Mouse (Mus musculus): ENCODE data around the gene Oprl1. TPM values are rescaled to one million over a fixed set of nuclear protein-coding genes. Genes with fewer than 3 reads are reported as not detected.

Gene Oprl1
- 34.7 and 40.2 TPM in 2 replicates for polyA plus RNA-seq (2012; rRNA removed)

- H3K27ac ChIP-seq (ENCODE audit: insufficient read depth, low read length) = peak within 1 kb of the TSS; percentile 86
- peaks cover 10% of the 10 kb centered on the region; the same call in 1 of the 2 replicates for H3K4me1 ChIP-seq (ENCODE audit: control insufficient read depth, insufficient read depth, low read length)
- peak within 1 kb of the TSS; percentile 80 for H3K4me3 ChIP-seq (ENCODE audit: insufficient read depth, low read length)
- TF ChIP-seq CTCF (IDR thresholded peaks at IDR 0.05; ENCODE audit: extremely low read depth, insufficient read depth, low read length) (no peak), POLR2A (IDR thresholded peaks at IDR 0.05; ENCODE audit: extremely low read depth, insufficient read depth, low read length) (peak; percentile 50; the same call in 1 of the 2 replicates)
These were observed at the start of gene Oprl1 for GRCm38 (mm10) chr2:181714903-181715326. Gene Oprl1 (plus strand): TSS chr2:181715016.

GRCm38 (mm10) chr2:181670285-181670912 lies 44.4 kb upstream of the Oprl1 start:
- TF ChIP-seq POLR2A (IDR thresholded peaks at IDR 0.05; ENCODE audit: extremely low read depth, insufficient read depth, low read length) (no peak), CTCF (IDR thresholded peaks at IDR 0.05; ENCODE audit: extremely low read depth, insufficient read depth, low read length) (no peak)
- Histone ChIP-seq H3K4me3 (ENCODE audit: insufficient read depth, low read length) (peak overlapping the region; percentile 45), H3K4me1 (ENCODE audit: control insufficient read depth, insufficient read depth, low read length) (no peaks in the 10 kb centered on the region), H3K27ac (ENCODE audit: insufficient read depth, low read length) (peak overlapping the region; percentile 72; the same call in 1 of the 2 replicates)

DNA sequence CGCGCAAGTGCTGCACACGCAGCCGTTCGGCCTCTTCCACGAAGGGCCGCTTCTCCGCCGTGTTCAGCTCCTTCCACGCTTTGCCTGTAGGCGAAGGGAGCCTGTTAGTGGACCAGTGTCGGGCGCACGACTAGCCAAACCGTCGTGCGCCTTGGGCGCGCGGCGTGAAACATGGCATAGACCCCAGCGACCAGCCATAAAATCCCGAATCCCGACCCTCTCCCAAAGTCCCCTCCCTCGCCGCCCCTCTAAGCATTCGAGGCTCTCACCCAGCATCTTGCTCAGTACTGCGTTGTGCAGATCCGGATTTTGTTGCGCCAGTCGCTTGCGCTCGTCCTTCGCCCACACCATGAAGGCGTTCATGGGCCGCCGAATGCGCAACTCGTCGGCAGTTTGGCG lies 43.9 kb upstream of the Oprl1 start:
- TF ChIP-seq POLR2A (IDR thresholded peaks at IDR 0.05; ENCODE audit: extremely low read depth, insufficient read depth, low read length) (no peak), CTCF (IDR thresholded peaks at IDR 0.05; ENCODE audit: extremely low read depth, insufficient read depth, low read length) (no peak)
- no peaks in the 10 kb centered on the region for H3K4me1 ChIP-seq (ENCODE audit: control insufficient read depth, insufficient read depth, low read length)
- H3K4me3 ChIP-seq (ENCODE audit: insufficient read depth, low read length) = peak overlapping the region; percentile 45
- H3K27ac ChIP-seq (ENCODE audit: insufficient read depth, low read length) = peak overlapping the region; percentile 72

GRCm38 (mm10) chr2:181671326-181671725 lies 43.5 kb upstream of the Oprl1 start, which contains the start of gene Sox18:
Gene Sox18 (minus strand): TSS chr2:181671640.
- H3K4me1 ChIP-seq (ENCODE audit: control insufficient read depth, insufficient read depth, low read length) = no peaks in the 10 kb centered on the region
- peak within 1 kb of the TSS; percentile 72 for H3K27ac ChIP-seq (ENCODE audit: insufficient read depth, low read length)
- TF ChIP-seq CTCF (IDR thresholded peaks at IDR 0.05; ENCODE audit: extremely low read depth, insufficient read depth, low read length) = no peak
- TF ChIP-seq POLR2A (IDR thresholded peaks at IDR 0.05; ENCODE audit: extremely low read depth, insufficient read depth, low read length) = peak; percentile 79
- peak within 1 kb of the TSS; percentile 45 for H3K4me3 ChIP-seq (ENCODE audit: insufficient read depth, low read length)

GRCm38 (mm10) chr2:181671984-181672383 lies 42.8 kb upstream of the Oprl1 start:
- TF ChIP-seq CTCF (IDR thresholded peaks at IDR 0.05; ENCODE audit: extremely low read depth, insufficient read depth, low read length) (no peak), POLR2A (IDR thresholded peaks at IDR 0.05; ENCODE audit: extremely low read depth, insufficient read depth, low read length) (no peak)
- H3K4me1 ChIP-seq (ENCODE audit: control insufficient read depth, insufficient read depth, low read length) = no peaks in the 10 kb centered on the region
- H3K4me3 ChIP-seq (ENCODE audit: insufficient read depth, low read length) = no peak overlapping the region
- no peak overlapping the region for H3K27ac ChIP-seq (ENCODE audit: insufficient read depth, low read length)

DNA sequence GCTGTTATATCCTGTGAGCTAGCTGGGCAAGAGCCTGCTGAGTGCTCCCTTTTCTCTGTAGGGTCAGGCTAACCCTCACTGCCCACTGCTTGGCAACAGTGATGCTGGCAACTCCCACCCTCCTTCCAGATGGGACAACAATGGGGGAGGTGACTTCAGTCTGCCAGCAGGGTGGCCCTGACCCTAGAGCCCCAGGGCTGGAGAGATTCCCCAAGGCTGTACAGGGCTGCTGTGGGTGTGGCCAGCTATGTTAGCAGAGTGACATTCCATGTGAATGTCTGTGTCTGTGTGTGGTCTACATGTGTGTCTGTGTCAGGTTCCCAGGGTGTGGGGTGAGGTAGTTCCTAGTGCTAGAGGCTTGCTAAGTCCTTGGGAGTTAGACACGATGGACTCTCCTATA lies 41.3 kb upstream of the Oprl1 start:
- TF ChIP-seq POLR2A (IDR thresholded peaks at IDR 0.05; ENCODE audit: extremely low read depth, insufficient read depth, low read length) (no peak), CTCF (IDR thresholded peaks at IDR 0.05; ENCODE audit: extremely low read depth, insufficient read depth, low read length) (no peak)
- Histone ChIP-seq H3K4me1 (ENCODE audit: control insufficient read depth, insufficient read depth, low read length) (no peaks in the 10 kb centered on the region), H3K27ac (ENCODE audit: insufficient read depth, low read length) (peak overlapping the region; percentile 21; the same call in 1 of the 2 replicates), H3K4me3 (ENCODE audit: insufficient read depth, low read length) (no peak overlapping the region)

DNA sequence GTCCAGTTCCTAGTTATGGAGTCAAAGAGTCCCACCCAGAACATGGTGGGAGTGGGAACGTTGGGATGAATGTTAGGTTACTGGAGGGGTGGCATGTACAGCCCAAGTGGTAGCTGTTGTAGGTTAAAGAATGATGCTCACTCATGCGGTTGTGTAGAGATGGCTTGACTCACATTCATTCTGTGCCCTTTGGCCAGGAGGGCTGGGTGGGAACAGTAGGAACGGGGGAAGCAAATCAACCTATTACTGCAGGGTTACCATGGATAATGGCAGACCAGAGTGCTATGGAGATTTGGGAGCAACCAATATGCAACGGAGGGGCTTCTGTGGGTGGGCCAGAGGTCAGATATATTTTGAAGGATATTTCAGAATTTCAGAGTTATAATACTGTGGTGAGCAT lies 39.9 kb upstream of the Oprl1 start:
- H3K4me1 ChIP-seq (ENCODE audit: control insufficient read depth, insufficient read depth, low read length) = no peaks in the 10 kb centered on the region
- TF ChIP-seq CTCF (IDR thresholded peaks at IDR 0.05; ENCODE audit: extremely low read depth, insufficient read depth, low read length) (no peak), POLR2A (IDR thresholded peaks at IDR 0.05; ENCODE audit: extremely low read depth, insufficient read depth, low read length) (no peak)
- no peak overlapping the region for H3K4me3 ChIP-seq (ENCODE audit: insufficient read depth, low read length)
- H3K27ac ChIP-seq (ENCODE audit: insufficient read depth, low read length) = no peak overlapping the region

DNA sequence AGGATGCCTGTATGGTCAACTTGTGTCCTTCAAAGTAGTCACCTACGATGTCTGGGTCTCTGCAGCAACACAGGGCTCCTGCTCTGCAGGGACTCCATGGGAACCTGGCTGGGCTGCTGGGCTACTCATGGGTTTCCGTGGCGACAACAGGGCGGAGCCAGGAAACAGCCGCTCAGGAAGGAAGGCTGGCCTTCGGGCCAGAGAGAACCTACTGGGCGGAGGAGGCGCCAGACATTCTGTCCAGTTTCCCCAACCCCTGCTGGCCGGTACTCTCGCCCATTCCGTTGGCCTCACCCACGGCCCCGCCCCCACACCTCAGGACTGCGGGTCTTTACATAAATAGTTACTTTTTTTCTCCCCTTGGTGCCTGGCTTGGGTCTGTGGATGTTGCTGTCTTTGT lies 39.4 kb upstream of the Oprl1 start:
- H3K4me1 ChIP-seq (ENCODE audit: control insufficient read depth, insufficient read depth, low read length) = no peaks in the 10 kb centered on the region
- 0 out of 2 replicates have a peak overlapping the region, but pooled peaks have one; percentile 22 for H3K27ac ChIP-seq (ENCODE audit: insufficient read depth, low read length)
- TF ChIP-seq POLR2A (IDR thresholded peaks at IDR 0.05; ENCODE audit: extremely low read depth, insufficient read depth, low read length) (no peak), CTCF (IDR thresholded peaks at IDR 0.05; ENCODE audit: extremely low read depth, insufficient read depth, low read length) (no peak)
- H3K4me3 ChIP-seq (ENCODE audit: insufficient read depth, low read length) = no peak overlapping the region

- no peak overlapping the region for H3K4me3 ChIP-seq (ENCODE audit: insufficient read depth, low read length)
- H3K27ac ChIP-seq (ENCODE audit: insufficient read depth, low read length) = peak overlapping the region; percentile 22; the same call in 1 of the 2 replicates
- TF ChIP-seq POLR2A (IDR thresholded peaks at IDR 0.05; ENCODE audit: extremely low read depth, insufficient read depth, low read length) (no peak), CTCF (IDR thresholded peaks at IDR 0.05; ENCODE audit: extremely low read depth, insufficient read depth, low read length) (no peak)
- H3K4me1 ChIP-seq (ENCODE audit: control insufficient read depth, insufficient read depth, low read length) = peaks cover 3% of the 10 kb centered on the region; the same call in 1 of the 2 replicates
These were observed 38.4 kb upstream of the Oprl1 start for GRCm38 (mm10) chr2:181676424-181676823.

Measured in cortical plate, adult 2 months (tissue).